Mouse (Mus musculus) ES-E14 (cell line): ENCODE results near the gene Taf7l. TPM values are rescaled to one million over a fixed set of nuclear protein-coding genes. Genes with fewer than 3 reads are reported as not detected.
A peak's percentile ranks its signal among the peaks of the same experiment; 100 is the strongest.

Source experiments
- DNase-seq: peaks from one replicate; pipeline ENCODE4 v3.0.0-alpha.2; 2013; ENCODE audit warnings: low read depth, low spot score
- H3K27ac ChIP-seq: 2 replicates; pipeline ENCODE4 v1.5.1; 2012; ENCODE audit warnings: low read depth, mild to moderate bottlenecking, low read length, moderate library complexity, mixed read lengths; ENCODE audit not compliant: poor library complexity, insufficient read depth, severe bottlenecking
- H3K36me3 ChIP-seq: 2 replicates; pipeline ENCODE4 v1.6.1; 2012; ENCODE audit warnings: mild to moderate bottlenecking, low read length, moderate library complexity, mixed read lengths; ENCODE audit not compliant: control insufficient read depth, poor library complexity, insufficient read depth, severe bottlenecking
- H3K4me1 ChIP-seq, 2 experiments: fragments of 150-350 bp in 1 of 2; sonication (generic) in 1 of 2; 2 replicates each; pipeline ENCODE4 v1.6.1; 2012; ENCODE audit warnings: low read length in 2 of 2, mild to moderate bottlenecking in 1 of 2, mixed read lengths in 1 of 2; ENCODE audit not compliant: control insufficient read depth in 2 of 2, insufficient read depth in 2 of 2, poor library complexity in 1 of 2
- H3K4me3 ChIP-seq, 2 experiments: fragments of 150-350 bp in 1 of 2; sonication (generic) in 1 of 2; 2 replicates each; pipeline ENCODE4 v1.5.1; 2012; ENCODE audit warnings: low read length in 2 of 2, low read depth in 1 of 2, mild to moderate bottlenecking in 1 of 2, mixed read lengths in 1 of 2; ENCODE audit not compliant: insufficient read depth in 1 of 2, poor library complexity in 1 of 2, severe bottlenecking in 1 of 2
- H3K9ac ChIP-seq: 2 replicates; pipeline ENCODE4 v1.6.1; 2012; ENCODE audit warnings: low read depth, mild to moderate bottlenecking, low read length, mixed read lengths; ENCODE audit not compliant: poor library complexity, insufficient read depth, severe bottlenecking
- H3K9me3 ChIP-seq: fragments of 150-350 bp; sonication (generic); 2 replicates; pipeline ENCODE4 v1.6.1; 2012; ENCODE audit warnings: low read depth, mild to moderate bottlenecking, low read length; ENCODE audit not compliant: control insufficient read depth, insufficient read depth
- CHD2 ChIP-seq: IDR thresholded peaks from 2 replicates; pipeline ENCODE4 v1.6.1; 2014; ENCODE audit warnings: mild to moderate bottlenecking, low read depth, low read length, inconsistent platforms
- HCFC1 ChIP-seq: IDR thresholded peaks from 2 replicates; pipeline ENCODE4 v1.6.1; 2012; ENCODE audit warnings: low read length, inconsistent platforms, borderline replicate concordance; ENCODE audit not compliant: insufficient read depth
- MAFK ChIP-seq: IDR thresholded peaks from 2 replicates; pipeline ENCODE4 v1.6.1; 2014; ENCODE audit warnings: mild to moderate bottlenecking, low read depth, low read length, inconsistent platforms; ENCODE audit not compliant: insufficient read depth
- ZC3H11A ChIP-seq: IDR thresholded peaks from 2 replicates; pipeline ENCODE4 v1.6.1; 2012; ENCODE audit warnings: low read depth, mild to moderate bottlenecking, inconsistent platforms, low read length, borderline replicate concordance
- ZNF384 ChIP-seq: IDR thresholded peaks from 2 replicates; pipeline ENCODE4 v1.6.1; 2012; ENCODE audit warnings: low read depth, low read length, inconsistent platforms
- in situ Hi-C, 2 experiments: fragments of 600-800 bp; cut with MboI; formaldehyde crosslinking; loops; one replicate each; pipeline ENCODE4 v1.15.1; 2025; ENCODE audit warnings: low sequenced_read_pairs in 2 of 2, inconsistent platforms in 1 of 2; ENCODE audit not compliant: unreplicated experiment in 2 of 2
- total RNA-seq: library from RNA; depleted of rRNA; stranded (reverse); fragments of 300-350 nt; gene quantifications from 2 replicates; pipeline ENCODE4 v1.2.3, GENCODE M21; 2012; rRNA removed

Gene Taf7l
- 1.0 and 3.3 TPM in 2 replicates for total RNA-seq

DNA sequence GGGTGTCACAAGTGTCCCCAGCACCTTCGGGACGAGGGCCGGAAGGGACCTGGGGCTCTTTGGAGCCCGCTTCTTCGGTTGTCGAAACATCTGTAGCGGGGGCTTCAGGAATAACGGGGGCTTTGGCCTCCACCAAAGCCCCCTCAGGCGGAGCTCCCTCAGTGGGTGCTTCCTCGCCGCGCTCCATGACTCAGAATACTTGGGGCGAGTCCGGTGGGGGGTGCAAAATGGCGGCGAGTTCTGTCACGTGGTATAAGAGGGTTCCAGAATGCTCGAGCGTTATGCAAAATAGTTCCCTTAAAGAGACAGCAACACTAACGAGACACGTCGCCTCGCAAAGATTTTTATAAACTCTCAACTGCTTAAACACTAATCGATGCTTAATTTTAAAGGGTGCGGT, at the start of gene Taf7l:
TSS of gene Taf7l (minus strand) at position 201 of the 400 bp plus-strand sequence.
- TF ChIP-seq ZC3H11A = no peak
- in situ Hi-C loops = no loop called here
- DNase-seq = no peak
- no peaks in the 10 kb centered on the region for H3K9me3 ChIP-seq
- no peak within 1 kb of the TSS for H3K27ac ChIP-seq
- H3K4me1 ChIP-seq = no peaks in the 10 kb centered on the region
- peak within 1 kb of the TSS in 1 of 2 experiments; percentile 55; a peak in 3 of 4 replicates for H3K4me3 ChIP-seq
- no peak within 1 kb of the TSS for H3K9ac ChIP-seq
- no peaks in the 10 kb centered on the region for H3K36me3 ChIP-seq

DNA sequence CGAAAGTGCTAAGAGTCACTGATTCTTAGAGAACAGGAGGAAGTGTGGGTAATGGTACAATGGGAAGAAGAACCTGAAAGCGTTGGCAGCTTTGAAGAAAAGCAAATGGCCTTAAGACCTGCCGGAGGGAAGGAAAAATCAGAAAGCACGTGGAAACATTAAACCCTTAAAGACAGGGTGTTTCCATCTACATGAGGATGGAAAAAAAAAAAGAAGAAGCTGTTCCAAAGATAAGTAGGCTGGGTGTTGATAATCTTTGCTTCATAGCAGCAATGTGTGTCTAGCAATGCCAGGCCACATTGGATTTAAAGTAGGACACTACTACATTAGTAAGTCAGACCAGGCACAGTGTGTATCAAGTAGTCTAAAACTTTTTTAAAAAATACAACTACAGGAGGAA, 49.0 kb upstream of the Taf7l start:
- in situ Hi-C loops = no loop called here

DNA sequence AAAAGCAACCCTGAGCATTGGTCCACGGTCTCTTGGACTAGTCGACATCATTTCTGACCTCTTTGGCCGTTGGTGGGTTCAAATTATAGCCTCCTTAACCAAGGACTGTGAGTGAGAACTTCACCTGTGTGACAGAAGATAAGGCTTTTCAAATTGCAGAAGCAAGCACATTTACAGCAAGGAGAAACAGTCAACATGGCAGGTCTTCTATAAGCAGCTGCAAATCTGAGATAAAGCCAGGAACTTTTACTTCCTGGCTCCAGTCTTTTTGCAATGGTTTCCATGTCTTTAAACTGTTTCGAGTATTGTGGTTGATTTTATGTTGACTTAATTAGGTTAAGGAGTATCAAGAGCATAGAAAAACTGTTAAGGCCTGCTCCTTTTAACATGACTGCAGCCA, 47.5 kb upstream of the Taf7l start:
- H3K36me3 ChIP-seq = no peaks in the 10 kb centered on the region
- no peak overlapping the region for H3K27ac ChIP-seq
- DNase-seq = no peak
- in situ Hi-C loops = no loop called here
- TF ChIP-seq ZNF384 (no peak), MAFK (no peak), HCFC1 (no peak), ZC3H11A (no peak), CHD2 (no peak)
- H3K4me3 ChIP-seq = no peak overlapping the region
- H3K9me3 ChIP-seq = no peaks in the 10 kb centered on the region
- H3K4me1 ChIP-seq = no peaks in the 10 kb centered on the region
- no peak overlapping the region for H3K9ac ChIP-seq

More for the DNA sequence above, 49.0 kb upstream of the Taf7l start:
- H3K4me1 ChIP-seq = no peaks in the 10 kb centered on the region
- no peaks in the 10 kb centered on the region for H3K36me3 ChIP-seq
- no peak overlapping the region for H3K27ac ChIP-seq
- DNase-seq = no peak
- no peaks in the 10 kb centered on the region for H3K9me3 ChIP-seq
- H3K4me3 ChIP-seq = no peak overlapping the region
- H3K9ac ChIP-seq = no peak overlapping the region
- TF ChIP-seq ZNF384 (no peak), ZC3H11A (no peak), CHD2 (no peak), HCFC1 (no peak), MAFK (no peak)

DNA sequence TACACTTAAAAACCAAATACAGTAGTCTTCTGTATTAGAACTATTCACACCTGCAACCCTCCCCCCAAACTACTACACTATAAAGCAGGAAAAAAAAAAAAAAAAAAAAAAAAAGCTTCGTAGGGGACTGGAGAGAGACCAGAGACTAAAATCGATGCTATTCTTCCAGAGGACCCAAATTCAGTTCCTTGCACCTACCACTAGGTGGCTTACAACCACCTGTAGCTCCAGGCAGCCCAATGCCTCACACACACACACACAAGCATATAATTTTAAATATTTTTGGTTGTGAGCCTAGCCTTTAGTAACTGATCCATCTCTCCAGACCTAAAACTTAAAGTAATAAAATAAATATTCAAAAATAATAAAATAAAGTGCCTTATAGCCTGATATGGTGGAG, 33.2 kb upstream of the Taf7l start:
- in situ Hi-C loops = no loop called here
- TF ChIP-seq HCFC1 (no peak), CHD2 (no peak), ZNF384 (no peak), ZC3H11A (no peak), MAFK (no peak)
- no peak overlapping the region for H3K9ac ChIP-seq
- no peak overlapping the region for H3K27ac ChIP-seq
- H3K4me3 ChIP-seq = no peak overlapping the region
- H3K4me1 ChIP-seq = no peaks in the 10 kb centered on the region
- H3K9me3 ChIP-seq = no peaks in the 10 kb centered on the region
- DNase-seq = no peak
- H3K36me3 ChIP-seq = no peaks in the 10 kb centered on the region

DNA sequence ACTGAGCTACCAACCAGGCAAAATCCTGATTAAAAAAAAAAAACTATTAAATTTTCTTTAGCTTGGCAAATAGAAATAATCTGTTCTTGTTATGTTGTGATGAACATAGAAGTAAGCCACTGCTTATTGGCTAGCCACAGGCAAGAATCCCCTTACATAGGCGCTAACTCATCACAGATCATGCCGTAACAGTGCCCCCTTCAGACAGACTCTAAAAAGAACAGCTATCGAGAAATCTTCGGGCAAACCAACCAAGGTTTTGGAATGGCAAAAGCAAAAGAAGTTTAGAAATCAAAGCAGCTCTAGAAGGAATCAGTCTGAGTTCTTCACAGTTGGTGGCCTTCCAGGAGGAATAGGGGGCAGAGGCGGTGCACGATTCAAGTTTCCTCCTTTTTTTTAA, 31.7 kb upstream of the Taf7l start:
- in situ Hi-C loops = no loop called here
- peak; percentile 7 for DNase-seq
- H3K9ac ChIP-seq = no peak overlapping the region
- H3K4me1 ChIP-seq = no peaks in the 10 kb centered on the region
- no peaks in the 10 kb centered on the region for H3K36me3 ChIP-seq
- no peaks in the 10 kb centered on the region for H3K9me3 ChIP-seq
- TF ChIP-seq CHD2 = no peak
- no peak for TF ChIP-seq HCFC1
- TF ChIP-seq MAFK = no peak
- TF ChIP-seq ZC3H11A = no peak
- no peak for TF ChIP-seq ZNF384
- no peak overlapping the region for H3K27ac ChIP-seq
- no peak overlapping the region for H3K4me3 ChIP-seq
